Mouse (Mus musculus) liver, embryonic 11.5 days (tissue): ENCODE results near the gene Tmem11. TPM values are rescaled to one million over a fixed set of nuclear protein-coding genes. Genes with fewer than 3 reads are reported as not detected.
"Not testable (repeated sequence)": the region's sequence is repeated elsewhere in the genome, so short reads cannot be mapped to it uniquely, and the experiment has no call there.

Experiments used
- ATAC-seq: fragments of 200-750 bp; cut with Nextera tagmentation; replicated peaks from 2 replicates; pipeline ENCODE4 v1.8.0; 2017; ENCODE audit warnings: moderate number of reproducible peaks, mild to moderate bottlenecking, moderate TSS enrichment, moderate library complexity; ENCODE audit not compliant: low FRiP score
- DNase-seq: peaks from one replicate; pipeline ENCODE4 v3.0.0-alpha.2; 2017; ENCODE audit warnings: low spot score
- H3K27ac ChIP-seq: fragments of 300-500 bp; sonication (generic); 2 replicates; pipeline ENCODE4 v1.5.1; 2014; ENCODE audit warnings: mild to moderate bottlenecking, low read depth, low read length, control low read depth
- H3K27me3 ChIP-seq: fragments of 300-500 bp; sonication (generic); replicated peaks from 2 replicates; pipeline ENCODE4 v1.6.1; 2014; ENCODE audit warnings: low read length, mixed read lengths; ENCODE audit not compliant: control insufficient read depth, insufficient read depth
- H3K36me3 ChIP-seq: fragments of 300-500 bp; sonication (generic); 2 replicates; pipeline ENCODE4 v1.6.1; 2014; ENCODE audit warnings: mild to moderate bottlenecking, low read length, moderate library complexity, mixed read lengths; ENCODE audit not compliant: control insufficient read depth, insufficient read depth
- H3K4me1 ChIP-seq: fragments of 300-500 bp; sonication (generic); replicated peaks from 2 replicates; pipeline ENCODE4 v1.6.1; 2014; ENCODE audit warnings: low read length, mixed read lengths; ENCODE audit not compliant: control insufficient read depth, insufficient read depth
- H3K4me2 ChIP-seq: fragments of 300-500 bp; sonication (generic); 2 replicates; pipeline ENCODE4 v1.6.1; 2014; ENCODE audit warnings: mild to moderate bottlenecking, control low read depth, moderate library complexity
- H3K4me3 ChIP-seq: fragments of 300-500 bp; sonication (generic); 2 replicates; pipeline ENCODE4 v1.5.1; 2014; ENCODE audit warnings: low read depth, low read length, control low read depth
- H3K9ac ChIP-seq: fragments of 300-500 bp; sonication (generic); 2 replicates; pipeline ENCODE4 v1.6.1; 2014; ENCODE audit warnings: low read depth, low read length, control low read depth
- H3K9me3 ChIP-seq: fragments of 300-500 bp; sonication (generic); 2 replicates; pipeline ENCODE4 v1.6.1; 2016; ENCODE audit warnings: low read length, inconsistent platforms, mixed read lengths; ENCODE audit not compliant: control insufficient read depth
- WGBS: fragments of 180-500 bp; shearing (Covaris S2); extraction: QIAGEN DNeasy Blood & Tissue Kit; methylation state at CpG from one replicate; pipeline ENCODE4 v1.1.7; 2014; 5-methylcytosine and 5-hydroxymethylcytosine counted together
- polyA plus RNA-seq: library from polyadenylated mRNA; unstranded; fragments of >200 nt; fragmentation: Nextera tagmentation; extraction: Ambion mirVana; gene quantifications from 2 replicates; pipeline ENCODE4 v1.2.1, GENCODE M21; 2014

The Tmem11 gene
- polyA plus RNA-seq, 1 experiment from 2014 or later: 64.1 TPM

GRCm38 (mm10) chr11:60879423-60879822, 351 bp upstream of the Tmem11 start:
- no peaks in the 10 kb centered on the region for H3K9me3 ChIP-seq
- 3% methylated on average over 11 of the region's 11 CpGs for WGBS
- peak overlapping the region; percentile 98 for H3K9ac ChIP-seq
- peaks cover 38% of the 10 kb centered on the region for H3K4me1 ChIP-seq
- ATAC-seq (0 out of 2 replicates have a peak, but pooled peaks have one; percentile 7), DNase-seq (peak; percentile 52)
- H3K27ac ChIP-seq: peak overlapping the region; percentile 92
- peak overlapping the region; percentile 83 for H3K4me2 ChIP-seq
- H3K36me3 ChIP-seq: peaks cover 4% of the 10 kb centered on the region; the same call in 1 of the 2 replicates
- no peaks in the 10 kb centered on the region for H3K27me3 ChIP-seq
- peak overlapping the region; percentile 99 for H3K4me3 ChIP-seq

- DNase-seq: peak; percentile 44
- Histone ChIP-seq H3K27me3 (no peaks in the 10 kb centered on the region), H3K9ac (peak overlapping the region; percentile 98), H3K9me3 (no peaks in the 10 kb centered on the region), H3K4me3 (peak overlapping the region; percentile 99), H3K4me1 (peaks cover 50% of the 10 kb centered on the region), H3K36me3 (peaks cover 4% of the 10 kb centered on the region; the same call in 1 of the 2 replicates), H3K27ac (peak overlapping the region; percentile 92), H3K4me2 (peak overlapping the region; percentile 93)
- WGBS: under 1% methylated on average over 52 of the region's 52 CpGs
- peak; percentile 60 for ATAC-seq
Measured at GRCm38 (mm10) chr11:60878056-60878612, 938 bp downstream of the Tmem11 start.

GRCm38 (mm10) chr11:60873101-60873500, 6.0 kb downstream of the Tmem11 start:
- Histone ChIP-seq H3K27ac (no peak overlapping the region; the same call in 1 of the 2 replicates), H3K27me3 (no peaks in the 10 kb centered on the region), H3K9ac (no peak overlapping the region), H3K36me3 (peaks cover 6% of the 10 kb centered on the region), H3K4me1 (peaks cover 50% of the 10 kb centered on the region), H3K4me3 (no peak overlapping the region), H3K9me3 (no peaks in the 10 kb centered on the region), H3K4me2 (no peak overlapping the region)
- 83% methylated on average over 6 of the region's 6 CpGs for WGBS
- no peak for DNase-seq
- no peak for ATAC-seq

GRCm38 (mm10) chr11:60871409-60871808, 7.7 kb downstream of the Tmem11 start:
- no peak for ATAC-seq
- Histone ChIP-seq H3K36me3 (peaks cover 9% of the 10 kb centered on the region), H3K27ac (no peak overlapping the region), H3K4me1 (peaks cover 37% of the 10 kb centered on the region), H3K27me3 (no peaks in the 10 kb centered on the region), H3K4me2 (no peak overlapping the region), H3K9me3 (no peaks in the 10 kb centered on the region), H3K4me3 (no peak overlapping the region), H3K9ac (no peak overlapping the region)
- 72% methylated on average over 4 of the region's 4 CpGs for WGBS
- DNase-seq: no peak

GRCm38 (mm10) chr11:60869471-60869870, 9.6 kb downstream of the Tmem11 start:
- H3K9me3 ChIP-seq, ATAC-seq, DNase-seq, H3K27me3 ChIP-seq, H3K4me2 ChIP-seq, H3K27ac ChIP-seq, H3K9ac ChIP-seq, H3K4me3 ChIP-seq: not testable (repeated sequence)
- Histone ChIP-seq H3K36me3 (peaks cover 17% of the 10 kb centered on the region), H3K4me1 (peaks cover 19% of the 10 kb centered on the region)
- 85% methylated on average over 6 of the region's 6 CpGs for WGBS

- H3K4me2 ChIP-seq: no peak overlapping the region
- H3K27ac ChIP-seq: no peak overlapping the region
- H3K4me1 ChIP-seq: peaks cover 4% of the 10 kb centered on the region; the same call in 1 of the 2 replicates
- DNase-seq (no peak), ATAC-seq (no peak)
- H3K4me3 ChIP-seq: no peak overlapping the region
- H3K9ac ChIP-seq: no peak overlapping the region
- 80% methylated on average over 8 of the region's 8 CpGs for WGBS
- H3K27me3 ChIP-seq: no peaks in the 10 kb centered on the region
- peaks cover 30% of the 10 kb centered on the region for H3K36me3 ChIP-seq
- no peaks in the 10 kb centered on the region for H3K9me3 ChIP-seq
Measured at GRCm38 (mm10) chr11:60867904-60868303, 11.2 kb downstream of the Tmem11 start.

- 81% methylated on average over 3 of the region's 3 CpGs for WGBS
- H3K9me3 ChIP-seq: no peaks in the 10 kb centered on the region
- DNase-seq: no peak
- no peak overlapping the region for H3K4me2 ChIP-seq
- no peak overlapping the region for H3K9ac ChIP-seq
- no peaks in the 10 kb centered on the region for H3K27me3 ChIP-seq
- no peak for ATAC-seq
- no peak overlapping the region for H3K4me3 ChIP-seq
- H3K27ac ChIP-seq: no peak overlapping the region
- peaks cover 32% of the 10 kb centered on the region; the same call in 1 of the 2 replicates for H3K36me3 ChIP-seq
- H3K4me1 ChIP-seq: 0 out of 2 replicates have a peak, but pooled peaks cover 1% of the 10 kb centered on the region
Measured at GRCm38 (mm10) chr11:60867456-60867855, 11.6 kb downstream of the Tmem11 start.

GRCm38 (mm10) chr11:60866021-60866420, 13.1 kb downstream of the Tmem11 start:
- no peak overlapping the region for H3K9ac ChIP-seq
- no peak overlapping the region for H3K27ac ChIP-seq
- H3K9me3 ChIP-seq: no peaks in the 10 kb centered on the region
- no peak overlapping the region for H3K4me2 ChIP-seq
- H3K4me3 ChIP-seq: no peak overlapping the region
- ATAC-seq: no peak
- 81% methylated on average over 2 of the region's 2 CpGs for WGBS
- DNase-seq: no peak
- H3K4me1 ChIP-seq: no peaks in the 10 kb centered on the region
- H3K36me3 ChIP-seq: peaks cover 42% of the 10 kb centered on the region; the same call in 1 of the 2 replicates
- H3K27me3 ChIP-seq: no peaks in the 10 kb centered on the region

- Histone ChIP-seq H3K4me1 (no peaks in the 10 kb centered on the region), H3K36me3 (peaks cover 42% of the 10 kb centered on the region; the same call in 1 of the 2 replicates), H3K27me3 (no peaks in the 10 kb centered on the region), H3K27ac (no peak overlapping the region), H3K9me3 (no peaks in the 10 kb centered on the region), H3K4me3 (no peak overlapping the region), H3K4me2 (no peak overlapping the region), H3K9ac (no peak overlapping the region)
- ATAC-seq (no peak), DNase-seq (no peak)
- 88% methylated on average over 14 of the region's 14 CpGs for WGBS
Measured at GRCm38 (mm10) chr11:60864916-60865315, 14.2 kb downstream of the Tmem11 start.
